Mouse (Mus musculus) spleen, adult 2 months (tissue): ENCODE data around the gene Mmp9. TPM values are rescaled to one million over a fixed set of nuclear protein-coding genes. Genes with fewer than 3 reads are reported as not detected.

ENCODE experiments used
- DNase-seq, 2 experiments: peaks; one replicate each; pipeline versions ENCODE4 v3.0.0 to v3.0.0-alpha.2; 2012 to 2021; ENCODE audit warnings: low spot score in 2 of 2, low read depth in 1 of 2
- H3K27ac ChIP-seq: fragments of 200-500 bp; 2 replicates; pipeline ENCODE4 v1.5.1; 2012; ENCODE audit warnings: low read length, inconsistent platforms; ENCODE audit not compliant: insufficient read depth
- H3K27me3 ChIP-seq: fragments of 200-500 bp; 2 replicates; pipeline ENCODE4 v1.6.1; 2012; ENCODE audit warnings: mild to moderate bottlenecking, moderate library complexity, low read length, inconsistent platforms; ENCODE audit not compliant: control insufficient read depth, insufficient read depth
- H3K36me3 ChIP-seq: fragments of 200-500 bp; 2 replicates; pipeline ENCODE4 v1.6.1; 2012; ENCODE audit warnings: mild to moderate bottlenecking, low read length, inconsistent platforms; ENCODE audit not compliant: control insufficient read depth, insufficient read depth
- H3K4me1 ChIP-seq: fragments of 200-500 bp; 2 replicates; pipeline ENCODE4 v1.6.1; 2011; ENCODE audit warnings: inconsistent platforms; ENCODE audit not compliant: control insufficient read depth, insufficient read depth, insufficient read length
- H3K4me3 ChIP-seq: fragments of 200-500 bp; 2 replicates; pipeline ENCODE4 v1.5.1; 2011; ENCODE audit warnings: mild to moderate bottlenecking, inconsistent platforms; ENCODE audit not compliant: insufficient read depth, insufficient read length; ENCODE audit errors: extremely low read depth
- CTCF ChIP-seq: fragments of 200-500 bp; IDR thresholded peaks from 2 replicates; pipeline ENCODE4 v1.5.1; 2011; ENCODE audit warnings: mild to moderate bottlenecking, inconsistent platforms; ENCODE audit not compliant: insufficient read depth, insufficient read length, insufficient replicate concordance; ENCODE audit errors: extremely low read depth
- POLR2A ChIP-seq: fragments of 200-500 bp; IDR thresholded peaks from 2 replicates; pipeline ENCODE4 v1.6.1; 2011; ENCODE audit warnings: low read depth, low read length, inconsistent platforms
- WGBS: fragments of 180-500 bp; shearing (Covaris S2); methylation state at CpG from one replicate; pipeline ENCODE4 v1.1.7; 2018; 5-methylcytosine and 5-hydroxymethylcytosine counted together
- polyA plus RNA-seq: library from polyadenylated mRNA; depleted of rRNA; stranded (reverse); fragments of >200 nt; gene quantifications from 2 replicates; pipeline ENCODE4 v1.2.3, GENCODE M21; 2012

Gene Mmp9
- polyA plus RNA-seq, 1 experiment: 16.0 TPM

GRCm38 (mm10) chr2:164952448-164952847 lies 11.9 kb downstream of the Mmp9 start:
- Histone ChIP-seq H3K36me3 (no peaks in the 10 kb centered on the region), H3K27me3 (peaks cover 12% of the 10 kb centered on the region), H3K27ac (no peak overlapping the region), H3K4me1 (peaks cover 15% of the 10 kb centered on the region), H3K4me3 (no peak overlapping the region)
- TF ChIP-seq CTCF (peak; percentile 28; the same call in 1 of the 2 replicates), POLR2A (no peak)
- DNase-seq: no peak
- WGBS: 35% methylated on average over 13 of the region's 13 CpGs

DNA sequence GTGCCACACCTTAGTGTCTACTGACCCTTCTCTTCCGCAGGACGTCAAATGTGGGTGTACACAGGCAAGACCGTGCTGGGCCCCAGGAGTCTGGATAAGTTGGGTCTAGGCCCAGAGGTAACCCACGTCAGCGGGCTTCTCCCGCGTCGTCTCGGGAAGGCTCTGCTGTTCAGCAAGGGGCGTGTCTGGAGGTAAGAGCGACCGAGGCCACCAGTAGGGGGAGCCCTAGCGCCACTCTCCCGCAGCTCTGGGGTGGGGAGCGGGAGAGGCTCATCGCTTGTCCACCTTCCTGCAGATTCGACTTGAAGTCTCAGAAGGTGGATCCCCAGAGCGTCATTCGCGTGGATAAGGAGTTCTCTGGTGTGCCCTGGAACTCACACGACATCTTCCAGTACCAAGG lies 12.6 kb downstream of the Mmp9 start:
- TF ChIP-seq POLR2A: no peak
- TF ChIP-seq CTCF: peak; percentile 93
- peak; percentile 42 to 68 for DNase-seq
- 4% methylated on average over 21 of the region's 21 CpGs for WGBS
- Histone ChIP-seq H3K4me1 (peaks cover 15% of the 10 kb centered on the region), H3K27ac (no peak overlapping the region), H3K27me3 (peaks cover 12% of the 10 kb centered on the region), H3K36me3 (no peaks in the 10 kb centered on the region), H3K4me3 (no peak overlapping the region)

DNA sequence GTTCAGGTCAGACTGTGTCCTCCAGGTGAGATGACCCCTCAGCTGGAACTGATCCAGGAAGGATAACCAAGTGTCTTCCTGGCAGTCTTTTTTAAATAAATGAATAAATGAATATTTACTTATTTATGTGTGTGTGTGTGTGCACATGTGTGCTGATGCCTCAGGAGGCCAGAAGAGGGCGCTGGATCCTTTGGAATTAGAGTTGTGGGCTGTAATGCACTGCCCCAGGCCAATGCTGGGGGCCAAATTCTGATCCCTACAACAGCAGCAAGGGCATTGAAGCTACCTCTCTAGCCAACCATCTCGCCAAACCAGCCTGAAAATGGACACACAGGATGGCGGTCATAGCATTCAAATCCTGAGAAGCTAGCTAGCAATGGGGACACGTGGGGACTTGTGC lies 15.1 kb downstream of the Mmp9 start:
- Histone ChIP-seq H3K4me1 (peaks cover 4% of the 10 kb centered on the region), H3K36me3 (no peaks in the 10 kb centered on the region), H3K4me3 (no peak overlapping the region), H3K27ac (no peak overlapping the region), H3K27me3 (peaks cover 4% of the 10 kb centered on the region)
- no peak for DNase-seq
- WGBS: 74% methylated on average over 4 of the region's 4 CpGs
- TF ChIP-seq CTCF (no peak), POLR2A (no peak)

GRCm38 (mm10) chr2:164956195-164956594 lies 15.6 kb downstream of the Mmp9 start:
- WGBS: 72% methylated on average over 5 of the region's 5 CpGs
- DNase-seq: no peak

GRCm38 (mm10) chr2:164957548-164958315 lies 17.2 kb downstream of the Mmp9 start:
- DNase-seq: no peak
- Histone ChIP-seq H3K4me3 (no peak overlapping the region), H3K4me1 (peaks cover 10% of the 10 kb centered on the region), H3K36me3 (no peaks in the 10 kb centered on the region), H3K27ac (no peak overlapping the region), H3K27me3 (peaks cover 4% of the 10 kb centered on the region)
- no peak for TF ChIP-seq CTCF
- no peak for TF ChIP-seq POLR2A
- WGBS: 76% methylated on average over 9 of the region's 9 CpGs

More at GRCm38 (mm10) chr2:164956195-164956594, 15.6 kb downstream of the Mmp9 start:
- TF ChIP-seq POLR2A: no peak
- H3K4me3 ChIP-seq: no peak overlapping the region
- H3K4me1 ChIP-seq: peaks cover 6% of the 10 kb centered on the region
- H3K27ac ChIP-seq: no peak overlapping the region
- no peaks in the 10 kb centered on the region for H3K36me3 ChIP-seq
- peaks cover 7% of the 10 kb centered on the region for H3K27me3 ChIP-seq

DNA sequence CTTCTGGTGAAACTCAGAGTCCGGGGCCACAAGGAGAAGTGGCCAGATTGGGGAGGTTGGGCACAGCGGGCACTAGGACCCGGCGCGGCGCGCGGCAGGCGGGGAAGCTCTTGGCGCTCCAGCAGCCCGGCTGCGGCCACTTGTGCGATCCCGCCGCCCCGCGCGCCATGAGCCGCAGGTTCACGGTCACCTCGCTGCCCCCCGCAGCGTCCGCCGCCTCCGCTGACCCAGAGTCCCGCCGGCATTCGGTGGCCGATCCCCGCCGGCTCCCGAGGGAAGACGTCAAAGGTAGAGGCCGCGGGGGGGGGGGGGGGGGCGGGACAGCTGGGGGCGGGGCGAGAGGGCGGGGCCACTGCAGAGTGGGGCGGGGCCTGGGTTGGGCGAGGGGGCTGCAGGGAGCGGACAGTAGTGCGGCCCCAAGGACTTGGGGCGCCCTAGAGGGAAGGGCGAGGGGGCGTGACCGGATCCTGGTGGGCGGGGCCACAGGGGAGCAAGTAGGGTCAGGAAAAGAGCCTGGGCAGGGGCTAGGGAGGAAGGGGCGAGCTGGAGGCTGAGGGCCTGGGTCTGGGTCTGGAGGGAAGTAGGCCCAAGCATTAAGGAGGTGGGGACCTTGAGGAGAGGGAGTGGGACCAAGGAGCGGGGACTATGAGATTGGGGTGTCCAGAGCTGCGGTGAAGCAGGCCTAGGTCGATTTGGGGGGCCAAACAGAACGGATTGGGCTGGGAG lies 20.3 kb downstream of the Mmp9 start, which contains the start of gene Slc12a5:
Slc12a5 (plus strand) TSS at position 87 of the 726 bp plus-strand sequence.
- Histone ChIP-seq H3K36me3 (no peaks in the 10 kb centered on the region), H3K27ac (no peak within 1 kb of the TSS), H3K4me1 (peaks cover 5% of the 10 kb centered on the region), H3K4me3 (peak within 1 kb of the TSS; percentile 62; the same call in 1 of the 2 replicates), H3K27me3 (peaks cover 4% of the 10 kb centered on the region)
- 3% methylated on average over 49 of the region's 54 CpGs for WGBS
- TF ChIP-seq CTCF (no peak), POLR2A (no peak)
- DNase-seq: peak in 1 of 2 experiments; percentile 50
